Mouse (Mus musculus): ENCODE measurements around the gene Pigq. TPM values are rescaled to one million over a fixed set of nuclear protein-coding genes. Genes with fewer than 3 reads are reported as not detected.

The Pigq gene
- polyA plus RNA-seq, 3 experiments from 2014 or later, result 22.0 to 28.6 (median 27.4) TPM

- ATAC-seq, result no peak
These were observed 63.7 kb downstream of the Pigq start for GRCm38 (mm10) chr17:25880913-25881641.

- no peak for ATAC-seq
These were observed 64.4 kb downstream of the Pigq start, which contains the start of gene Wfikkn1 for GRCm38 (mm10) chr17:25880196-25880910. Gene Wfikkn1, minus strand, starts transcription at chr17:25880858.

GRCm38 (mm10) chr17:25879750-25880149 is 65.0 kb downstream of the Pigq start:
- no peak for ATAC-seq

- ATAC-seq, result no peak
These were observed 65.5 kb downstream of the Pigq start for GRCm38 (mm10) chr17:25879261-25879660.

GRCm38 (mm10) chr17:25878611-25879180 is 66.0 kb downstream of the Pigq start:
- ATAC-seq, result no peak

- no peak for ATAC-seq
These were observed 66.8 kb downstream of the Pigq start for GRCm38 (mm10) chr17:25877741-25878610.

- no peak for ATAC-seq
These were observed 67.7 kb downstream of the Pigq start for GRCm38 (mm10) chr17:25877025-25877424.

Other genes starting within 250 kb of the Pigq start
- not detected for gene Gng13, start 227.8 kb downstream of the Pigq start, polyA plus RNA-seq (2017; shearing (Covaris generic))
- gene Chtf18, start 217.5 kb downstream of the Pigq start, polyA plus RNA-seq (2017; shearing (Covaris generic)), result 10 to 100 TPM in 1 of 3 experiments, 1 to 10 TPM in 2; 1.4 to 12.9 (median 3.9) TPM
- 10 to 100 TPM in 2 of 3 experiments, 1 to 10 TPM in 1; 8.6 to 12.5 (median 11.2) TPM for gene Rpusd1, start 217.3 kb downstream of the Pigq start, polyA plus RNA-seq (2017; shearing (Covaris generic))
- gene Mslnl, start 208.9 kb downstream of the Pigq start, polyA plus RNA-seq (2017; shearing (Covaris generic)), result not detected
- gene Msln, start 190.6 kb downstream of the Pigq start, polyA plus RNA-seq (2017; shearing (Covaris generic)), result not detected
- 10 to 100 TPM; 16.4 to 18.4 (median 17.0) TPM for gene Narfl, start 171.2 kb downstream of the Pigq start, polyA plus RNA-seq (2017; shearing (Covaris generic))
- gene Haghl, start 159.3 kb downstream of the Pigq start, polyA plus RNA-seq (2017; shearing (Covaris generic)), result 10 to 100 TPM; 23.1 to 41.8 (median 31.1) TPM
- gene Ccdc78, start 158.4 kb downstream of the Pigq start, polyA plus RNA-seq (2017; shearing (Covaris generic)), result under 1 TPM in 2 of 3 experiments, not detected in 1; 0.50 to 0.75 TPM
- 100 to 1,000 TPM; 158 to 288 (median 193) TPM for gene Fam173a, start 152.0 kb downstream of the Pigq start, polyA plus RNA-seq (2017; shearing (Covaris generic))
- gene AC134908.4, start 149.3 kb downstream of the Pigq start, polyA plus RNA-seq (2017; shearing (Covaris generic)), result not detected
- 1 to 10 TPM; 3.3 to 5.7 (median 5.6) TPM for gene Metrn, start 147.8 kb downstream of the Pigq start, polyA plus RNA-seq (2017; shearing (Covaris generic))
- not detected for gene Fbxl16, start 135.9 kb downstream of the Pigq start, polyA plus RNA-seq (2017; shearing (Covaris generic))
- gene Wdr24, start 121.3 kb downstream of the Pigq start, polyA plus RNA-seq (2017; shearing (Covaris generic)), result 10 to 100 TPM; 13.8 to 23.4 (median 19.3) TPM
- 10 to 100 TPM; 12.5 to 26.2 (median 23.9) TPM for gene Jmjd8, start 116.1 kb downstream of the Pigq start, polyA plus RNA-seq (2017; shearing (Covaris generic))
- gene Stub1, start 111.5 kb downstream of the Pigq start, polyA plus RNA-seq (2017; shearing (Covaris generic)), result 10 to 100 TPM; 60.7 to 79.7 (median 78.2) TPM
- 1 to 10 TPM in 1 of 3 experiments, not detected in 2; 1.7 TPM for gene Rhbdl1, start 107.6 kb downstream of the Pigq start, polyA plus RNA-seq (2017; shearing (Covaris generic))
- gene Gm20683, start 103.2 kb downstream of the Pigq start, polyA plus RNA-seq (2017; shearing (Covaris generic)), result 1 to 10 TPM in 1 of 3 experiments, under 1 TPM in 2; 0.26 to 1.1 (median 0.67) TPM
- 10 to 100 TPM; 21.2 to 32.3 (median 23.4) TPM for gene Rhot2, start 100.1 kb downstream of the Pigq start, polyA plus RNA-seq (2017; shearing (Covaris generic))
- 1 to 10 TPM; 3.3 to 7.0 (median 6.8) TPM for gene Wdr90, start 83.4 kb downstream of the Pigq start, polyA plus RNA-seq (2017; shearing (Covaris generic))
- 1 to 10 TPM; 2.5 to 3.9 (median 3.5) TPM for gene Mcrip2, start 76.2 kb downstream of the Pigq start, polyA plus RNA-seq (2017; shearing (Covaris generic))
- 100 to 1,000 TPM in 1 of 3 experiments, 10 to 100 TPM in 2; 91.1 to 121 (median 98.2) TPM for gene Mettl26, start 69.9 kb downstream of the Pigq start, polyA plus RNA-seq (2017; shearing (Covaris generic))
- gene Wfikkn1, start 64.1 kb downstream of the Pigq start, polyA plus RNA-seq (2017; shearing (Covaris generic)), result 1 to 10 TPM in 2 of 3 experiments, under 1 TPM in 1; 0.93 to 1.9 (median 1.4) TPM
- gene Rab40c, start 25.2 kb downstream of the Pigq start, polyA plus RNA-seq (2017; shearing (Covaris generic)), result 1 to 10 TPM; 6.0 to 7.9 (median 7.5) TPM
- not detected for gene Nhlrc4, start within 50 bp of the Pigq start, polyA plus RNA-seq (2017; shearing (Covaris generic))
- gene A930017K11Rik, start 7.6 kb upstream of the Pigq start, polyA plus RNA-seq (2017; shearing (Covaris generic)), result not detected
- gene Capn15, start 40.9 kb upstream of the Pigq start, polyA plus RNA-seq (2017; shearing (Covaris generic)), result 1 to 10 TPM; 5.6 to 6.0 (median 5.7) TPM
- 1 to 10 TPM; 1.6 to 3.0 (median 2.7) TPM for gene Rab11fip3, start 124.6 kb upstream of the Pigq start, polyA plus RNA-seq (2017; shearing (Covaris generic))
- gene Decr2, start 145.4 kb upstream of the Pigq start, polyA plus RNA-seq (2017; shearing (Covaris generic)), result 10 to 100 TPM; 14.2 to 26.5 (median 21.7) TPM
- gene Nme4, start 150.7 kb upstream of the Pigq start, polyA plus RNA-seq (2017; shearing (Covaris generic)), result 1 to 10 TPM in 1 of 3 experiments, under 1 TPM in 2; 0.39 to 1.0 (median 0.52) TPM
- gene Tmem8, start 168.4 kb upstream of the Pigq start, polyA plus RNA-seq (2017; shearing (Covaris generic)), result 1 to 10 TPM; 6.0 to 8.5 (median 6.3) TPM
- gene Mrpl28, start 178.6 kb upstream of the Pigq start, polyA plus RNA-seq (2017; shearing (Covaris generic)), result 100 to 1,000 TPM in 2 of 3 experiments, 10 to 100 TPM in 1; 94.6 to 150 (median 125) TPM
- 10 to 100 TPM; 10.3 to 11.0 (median 10.9) TPM for gene Axin1, start 193.8 kb upstream of the Pigq start, polyA plus RNA-seq (2017; shearing (Covaris generic))